Mouse (Mus musculus) retina, adult 2 months (tissue): Measurements from ENCODE around the gene Cyth2.

Experiments used
- DNase-seq: peaks from one replicate; pipeline ENCODE4 v3.0.0-alpha.2; 2012; ENCODE audit warnings: low read depth, low spot score

Gene Cyth2

GRCm38 (mm10) chr7:45786136-45786578 lies 28.2 kb downstream of the Cyth2 start:
- DNase-seq = no peak

- DNase-seq = no peak
Measured at GRCm38 (mm10) chr7:45785388-45786135, 28.8 kb downstream of the Cyth2 start.

GRCm38 (mm10) chr7:45784524-45785372 lies 29.6 kb downstream of the Cyth2 start, which contains the start of gene Sult2b1:
Gene Sult2b1 (minus strand): TSS chr7:45784669.
- no peak for DNase-seq

- no peak for DNase-seq
Measured at GRCm38 (mm10) chr7:45783511-45784091, 30.8 kb downstream of the Cyth2 start, which contains the start of gene Lmtk3. Gene Lmtk3 (plus strand): TSS chr7:45783738.

- DNase-seq = no peak
Measured at GRCm38 (mm10) chr7:45782271-45782670, 32.1 kb downstream of the Cyth2 start.

- DNase-seq = no peak
Measured at GRCm38 (mm10) chr7:45779081-45779641, 35.2 kb downstream of the Cyth2 start.

GRCm38 (mm10) chr7:45775237-45775636 lies 39.1 kb downstream of the Cyth2 start:
- DNase-seq = no peak

GRCm38 (mm10) chr7:45771101-45771500 lies 43.3 kb downstream of the Cyth2 start:
- no peak for DNase-seq

DNA sequence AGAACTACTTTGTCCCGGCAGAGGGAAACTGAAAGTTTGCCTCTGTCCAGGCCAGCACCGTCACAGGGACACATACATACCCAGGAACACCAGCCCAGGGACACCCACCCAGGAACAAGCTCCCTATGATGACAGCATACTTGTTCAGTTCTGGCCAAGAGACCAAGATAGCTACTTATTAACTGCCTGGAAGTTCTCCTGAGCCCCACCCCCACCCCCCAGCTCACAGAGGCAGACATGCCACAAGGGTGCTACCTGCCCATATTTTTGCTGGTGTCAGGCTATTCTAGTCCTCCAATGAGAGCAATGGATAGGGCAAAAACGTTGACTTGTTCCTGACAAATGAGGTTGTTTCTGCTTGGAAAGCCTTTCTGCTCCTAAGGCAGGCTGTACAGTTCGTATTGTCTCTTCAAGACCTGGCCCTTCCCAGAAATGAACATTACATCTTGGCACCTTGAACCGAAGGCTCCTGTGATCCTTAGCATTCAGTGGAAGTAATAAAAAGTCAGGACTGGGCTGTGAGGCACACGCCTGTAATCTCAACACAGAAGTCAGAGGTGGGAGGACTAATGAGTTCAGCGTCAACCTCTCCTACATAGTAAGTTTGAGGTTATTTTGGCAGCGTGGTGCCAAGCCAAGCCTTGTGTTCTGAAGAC lies 43.8 kb downstream of the Cyth2 start:
- no peak for DNase-seq

- no peak for DNase-seq
Measured at GRCm38 (mm10) chr7:45767500-45767899, 46.9 kb downstream of the Cyth2 start.

DNA sequence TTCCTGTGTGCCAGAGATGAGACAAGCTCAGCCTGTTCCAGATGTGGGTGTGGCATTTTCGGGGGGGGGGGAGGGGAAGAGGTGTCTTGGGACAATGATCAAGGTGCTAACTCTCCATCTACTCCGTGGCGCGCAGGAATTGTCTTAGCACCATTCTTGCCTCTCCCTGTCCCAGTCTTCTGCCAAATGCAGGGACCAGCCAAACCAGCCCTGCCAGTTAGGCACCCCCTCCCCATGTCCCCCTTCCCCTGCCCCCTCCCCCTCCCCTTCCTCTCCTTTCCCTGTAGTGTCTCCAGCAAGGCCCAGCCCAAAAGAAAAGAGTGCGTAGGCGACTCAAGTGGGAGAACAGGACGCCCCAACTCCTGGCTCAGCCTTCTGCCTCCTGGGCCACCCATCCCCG lies 47.6 kb downstream of the Cyth2 start:
- DNase-seq = no peak

GRCm38 (mm10) chr7:45765995-45766394 lies 48.4 kb downstream of the Cyth2 start:
- DNase-seq = no peak

- no peak for DNase-seq
Measured at GRCm38 (mm10) chr7:45760151-45760550, 54.2 kb downstream of the Cyth2 start.

- no peak for DNase-seq
Measured at GRCm38 (mm10) chr7:45759400-45759799, 55.0 kb downstream of the Cyth2 start.
